Comparison of ENCODE assay signal across 8 mouse cellular contexts in the genomic region with DNA sequence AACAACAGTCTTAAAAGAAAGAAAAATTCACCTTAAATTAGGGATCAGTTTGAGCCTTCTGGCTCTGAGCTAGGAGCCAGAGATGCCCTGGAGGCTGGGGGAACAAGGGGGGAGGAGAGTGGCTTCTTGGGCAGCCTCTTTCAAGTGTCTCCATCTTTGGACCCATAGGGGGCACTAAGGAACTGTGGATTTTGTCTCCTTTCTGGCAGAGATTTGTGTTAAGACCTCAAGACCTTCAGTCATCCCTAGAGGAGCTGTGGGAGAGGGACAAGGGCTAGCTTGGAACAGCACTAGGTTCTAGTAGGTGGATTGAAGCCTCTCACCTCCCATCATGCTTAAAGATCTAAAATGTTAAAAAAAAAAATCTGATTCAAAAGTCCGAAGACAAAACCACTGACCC.
A peak's percentile ranks its signal among the peaks of the same experiment; 100 is the strongest.
DNase-seq lines count a peak whose midpoint lies in the region; ATAC-seq and TF ChIP-seq lines count a peak whose summit lies in the region.

No protein-coding gene starts in this region.

- H3K9me3 ChIP-seq in limb, embryonic 10.5 days (replicated peaks): no peaks in the 10 kb centered on the region
- H3K9me3 ChIP-seq in midbrain, postnatal 0 days (ENCODE audit: low read length): no peaks in the 10 kb centered on the region

- intact Hi-C loops in gastrocnemius, adult 2 months (cut with DNase I): loop anchor here (1.0 to 5.0 kb wide), 5 partner anchors 78 to 454 kb away; no protein-coding TSS in a partner anchor

- peak overlapping the region; percentile 38 for H3K4me3 ChIP-seq in gastrocnemius, adult 2 months
- H3K4me3 ChIP-seq in limb, embryonic 10.5 days: peak overlapping the region; percentile 38; the same call in 1 of the 2 replicates
- H3K4me3 ChIP-seq in midbrain, postnatal 0 days (ENCODE audit: low read depth, low read length): no peak overlapping the region

- H3K36me3 ChIP-seq in limb, embryonic 10.5 days: no peaks in the 10 kb centered on the region
- H3K36me3 ChIP-seq in midbrain, postnatal 0 days (ENCODE audit: insufficient read depth, low read length): no peaks in the 10 kb centered on the region

- TF ChIP-seq CTCF in gastrocnemius, adult 2 months (IDR thresholded peaks at IDR 0.05): peak; percentile 85
- TF ChIP-seq CTCF in midbrain, postnatal 0 days (IDR thresholded peaks at IDR 0.05): peak; percentile 83

- H3K27ac ChIP-seq in gastrocnemius, adult 2 months: peak overlapping the region; percentile 68
- H3K27ac ChIP-seq in limb, embryonic 10.5 days: peak overlapping the region; percentile 84
- no peak overlapping the region for H3K27ac ChIP-seq in midbrain, postnatal 0 days (ENCODE audit: low read depth, low read length)

- WGBS in limb, embryonic 10.5 days: 3% methylated on average over 1 of the region's 1 CpGs
- WGBS in midbrain, postnatal 0 days: 12% methylated on average over 1 of the region's 1 CpGs

- ATAC-seq in midbrain, postnatal 0 days (ENCODE audit: low FRiP score): peak; percentile 74
- ATAC-seq in activated CD4-positive, CD25-positive, alpha-beta regulatory T cell, adult 4 months: no peak

- H3K27me3 ChIP-seq in limb, embryonic 10.5 days (ENCODE audit: low read depth, poor library complexity, severe bottlenecking): peaks cover 33% of the 10 kb centered on the region
- peaks cover 51% of the 10 kb centered on the region for H3K27me3 ChIP-seq in midbrain, postnatal 0 days (ENCODE audit: insufficient read depth, low read length)

- H3K4me2 ChIP-seq in midbrain, postnatal 0 days (ENCODE audit: low read depth, low read length, poor library complexity, severe bottlenecking): no peak overlapping the region

- no peak overlapping the region for H3K9ac ChIP-seq in midbrain, postnatal 0 days (replicated peaks; ENCODE audit: low read length, poor library complexity, severe bottlenecking)

- peak; percentile 22 to 37 for DNase-seq in spleen, postnatal 36 days (ENCODE audit: low spot score in 2 of 2)
- DNase-seq in spleen, postnatal 14 days (ENCODE audit: low spot score in 2 of 2): no peak
- DNase-seq in cerebellum, postnatal 10 days: peak; percentile 80 to 85
- DNase-seq in gastrocnemius, adult 2 months: peak; percentile 56
- peak; percentile 38 for DNase-seq in induced T-regulatory cell, adult 2 months (ENCODE audit: low read depth)
- peak; percentile 71 for DNase-seq in limb, embryonic 10.5 days (ENCODE audit: low spot score)
- DNase-seq in midbrain, postnatal 0 days (ENCODE audit: low spot score): peak; percentile 89

- peaks cover 58% of the 10 kb centered on the region for H3K4me1 ChIP-seq in limb, embryonic 10.5 days
- H3K4me1 ChIP-seq in midbrain, postnatal 0 days (ENCODE audit: insufficient read depth, low read length): peaks cover 3% of the 10 kb centered on the region; the same call in 1 of the 2 replicates

Comparison
In these comparisons a context has a peak if more than half of its experiments do, and no peak if none do; other contexts are left out.
1. DNase-seq: peak in spleen, postnatal 36 days (2 of 2), cerebellum, postnatal 10 days (2 of 2), gastrocnemius, adult 2 months (single experiment), induced T-regulatory cell, adult 2 months (single experiment), limb, embryonic 10.5 days (single experiment) and midbrain, postnatal 0 days (single experiment); none in spleen, postnatal 14 days (0 of 2).